Mouse (Mus musculus): ENCODE measurements around the gene Igfals.
A peak's percentile ranks its signal among the peaks of the same experiment; 100 is the strongest.

The Igfals gene

DNA sequence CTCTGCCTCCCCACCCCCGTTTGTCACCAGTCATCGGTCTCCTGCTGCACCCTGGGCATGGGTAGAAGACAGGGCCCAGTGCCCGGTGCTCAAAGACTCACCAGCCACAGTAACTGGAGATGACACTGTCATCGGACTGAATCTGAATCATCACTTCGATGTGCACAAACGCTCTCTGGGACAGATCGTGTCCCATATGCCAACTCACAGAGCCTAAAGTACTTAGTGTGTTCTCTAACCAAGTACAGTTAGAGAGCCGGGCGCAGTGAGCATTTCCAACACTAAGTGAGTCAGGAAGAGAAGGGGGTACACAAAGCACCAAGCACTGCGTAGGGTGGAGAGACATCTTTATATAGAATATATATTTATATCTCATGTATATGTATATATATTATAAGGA is 2.1 kb downstream of the Igfals start:
- DNase-seq (ENCODE audit: low spot score in 2 of 2) = no peak

DNA sequence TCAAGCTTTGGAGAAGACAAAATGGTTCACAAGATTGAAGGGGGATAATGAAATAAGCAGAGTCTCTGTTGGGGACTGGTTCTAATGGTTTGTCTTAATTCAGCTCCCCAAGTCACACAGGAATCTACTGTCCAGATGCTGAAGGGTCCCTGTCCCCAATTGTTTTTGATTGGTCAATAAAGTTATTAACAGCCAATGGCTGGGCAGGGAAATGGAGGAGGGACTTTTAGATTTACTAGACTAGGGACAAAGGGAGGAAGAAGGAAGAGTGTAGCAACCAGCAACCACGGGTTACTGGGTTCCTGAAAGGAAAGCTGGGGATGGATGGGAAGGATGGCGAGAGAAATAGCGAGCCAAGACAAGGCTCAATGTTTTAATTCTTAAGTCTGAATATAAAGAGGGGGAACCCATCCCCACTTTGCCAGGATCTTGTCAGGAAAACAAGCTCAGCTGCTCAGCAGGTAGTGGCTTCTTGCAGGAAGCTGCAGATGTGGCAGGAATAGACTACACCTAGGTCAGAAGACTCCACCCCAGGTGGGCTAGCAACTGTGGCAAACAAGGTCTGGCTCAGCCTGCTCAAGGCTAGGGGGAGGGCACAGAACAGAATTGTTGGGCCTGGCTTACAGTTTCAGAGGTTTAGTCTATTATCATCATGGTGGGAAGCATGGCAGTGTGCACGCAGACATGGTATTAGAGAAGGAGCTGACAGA is 8.1 kb downstream of the Igfals start:
- no peak for DNase-seq (ENCODE audit: low spot score in 2 of 2)

DNA sequence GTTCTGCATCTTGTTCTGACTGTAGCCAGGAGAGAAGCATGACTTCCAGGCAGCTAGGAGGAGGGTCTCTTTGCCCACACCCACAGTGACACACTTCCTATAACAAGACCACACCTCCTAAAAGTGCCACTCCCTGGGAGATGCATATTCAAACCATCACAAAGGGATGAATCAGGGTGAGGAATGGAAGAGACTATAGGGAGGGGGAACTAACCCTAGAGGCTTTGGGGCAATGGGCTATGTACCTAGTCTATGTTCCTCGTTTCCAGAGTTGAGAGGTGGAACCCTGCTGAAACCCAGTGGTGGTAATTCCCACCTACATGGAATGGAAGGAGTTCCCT is 8.6 kb downstream of the Igfals start:
- no peak for DNase-seq (ENCODE audit: low spot score in 2 of 2)

DNA sequence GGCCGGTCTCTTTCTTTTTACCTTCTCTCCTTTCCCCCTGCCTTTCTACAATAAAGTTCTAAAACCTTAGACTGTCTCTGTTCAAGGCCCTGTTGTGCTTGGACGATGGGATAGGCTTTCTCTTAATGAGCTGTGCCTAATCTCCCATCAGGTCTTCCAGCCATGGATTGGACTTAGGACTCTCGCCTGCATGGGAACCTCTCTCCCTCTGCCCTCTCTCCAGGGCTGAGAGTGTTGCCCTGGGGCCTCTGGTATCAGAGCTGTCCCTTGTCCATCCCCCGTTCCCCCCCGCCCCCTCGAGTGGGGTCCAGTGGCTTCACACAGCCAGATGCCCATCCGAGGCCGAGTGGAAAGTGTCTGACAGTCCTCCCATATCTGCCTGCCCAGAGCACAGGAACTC is 9.2 kb downstream of the Igfals start:
- DNase-seq (ENCODE audit: low spot score in 2 of 2) = no peak

DNA sequence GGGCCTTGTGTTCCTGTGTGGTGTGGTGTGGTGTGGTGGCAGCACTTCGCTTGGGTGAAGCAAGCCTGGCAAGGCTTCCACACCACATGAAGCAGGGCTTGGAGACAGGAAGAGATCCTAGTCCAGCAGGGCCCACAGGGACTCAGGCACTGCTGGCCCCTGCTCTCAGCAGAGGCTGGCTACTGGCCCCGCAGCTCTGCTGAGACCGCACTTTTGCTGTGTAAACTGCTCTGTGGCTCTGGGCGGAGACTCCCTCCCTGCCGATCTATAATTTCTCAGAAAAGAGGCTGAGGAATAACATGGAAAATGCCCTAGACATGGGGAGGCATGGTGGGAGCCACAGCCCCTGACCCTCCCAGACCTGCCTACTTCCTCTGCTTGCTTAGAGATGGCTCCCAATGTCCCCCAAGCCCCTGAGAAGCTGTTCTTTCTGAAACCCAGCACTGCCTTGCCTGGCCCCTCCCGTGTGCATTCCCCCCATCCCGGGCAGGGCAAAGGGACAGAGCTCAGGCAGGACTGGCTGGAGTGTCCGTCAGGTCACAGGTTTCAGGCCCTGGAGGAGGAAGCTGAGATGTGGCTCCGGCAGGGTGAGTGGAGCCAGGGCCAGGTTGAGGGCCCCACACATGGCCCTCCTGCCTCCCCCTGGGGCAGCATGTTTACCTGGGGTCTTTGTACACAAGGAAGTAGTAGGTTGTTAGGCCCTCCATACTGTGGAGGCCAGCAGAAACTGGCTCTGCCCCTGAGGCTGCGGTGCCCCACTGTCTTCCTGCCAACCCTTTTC is 11.7 kb downstream of the Igfals start:
- no peak for DNase-seq (ENCODE audit: low spot score in 2 of 2)

DNA sequence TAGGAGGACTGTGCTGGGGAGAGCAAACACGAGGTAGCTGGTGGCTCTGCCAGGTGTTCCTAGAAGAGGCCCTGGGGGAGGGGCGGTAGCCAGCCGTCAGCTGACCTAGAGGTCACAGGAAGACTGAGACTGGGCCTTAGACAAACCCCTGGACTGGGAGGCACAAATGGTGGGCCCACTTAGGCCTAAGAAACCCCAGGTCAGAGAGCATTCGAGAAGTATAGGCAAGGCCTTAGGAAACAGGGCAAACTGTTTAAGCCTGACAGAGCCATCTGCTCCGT is 12.3 kb downstream of the Igfals start:
- no peak for DNase-seq (ENCODE audit: low spot score in 2 of 2)

DNA sequence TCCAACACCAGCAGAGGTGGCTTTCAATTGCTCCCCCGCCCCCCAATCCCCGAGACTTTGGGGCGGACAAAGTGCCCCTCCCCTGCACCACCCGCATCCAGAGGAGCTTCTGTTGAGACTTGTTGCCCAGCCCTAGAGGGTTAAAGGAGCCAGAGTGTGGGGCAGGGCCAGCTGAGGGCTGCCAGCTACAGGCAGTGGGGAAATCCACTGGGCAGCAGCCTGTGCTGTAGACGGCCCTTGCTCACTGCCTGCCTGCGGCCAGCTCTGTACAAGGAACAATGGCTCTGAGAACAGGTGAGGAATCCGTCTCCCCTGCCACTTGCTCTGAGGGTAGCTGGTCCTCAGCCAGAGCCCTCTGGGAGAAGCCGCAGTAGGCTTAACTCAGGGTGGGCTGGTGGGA is 12.7 kb downstream of the Igfals start:
- no peak for DNase-seq (ENCODE audit: low spot score in 2 of 2)

DNA sequence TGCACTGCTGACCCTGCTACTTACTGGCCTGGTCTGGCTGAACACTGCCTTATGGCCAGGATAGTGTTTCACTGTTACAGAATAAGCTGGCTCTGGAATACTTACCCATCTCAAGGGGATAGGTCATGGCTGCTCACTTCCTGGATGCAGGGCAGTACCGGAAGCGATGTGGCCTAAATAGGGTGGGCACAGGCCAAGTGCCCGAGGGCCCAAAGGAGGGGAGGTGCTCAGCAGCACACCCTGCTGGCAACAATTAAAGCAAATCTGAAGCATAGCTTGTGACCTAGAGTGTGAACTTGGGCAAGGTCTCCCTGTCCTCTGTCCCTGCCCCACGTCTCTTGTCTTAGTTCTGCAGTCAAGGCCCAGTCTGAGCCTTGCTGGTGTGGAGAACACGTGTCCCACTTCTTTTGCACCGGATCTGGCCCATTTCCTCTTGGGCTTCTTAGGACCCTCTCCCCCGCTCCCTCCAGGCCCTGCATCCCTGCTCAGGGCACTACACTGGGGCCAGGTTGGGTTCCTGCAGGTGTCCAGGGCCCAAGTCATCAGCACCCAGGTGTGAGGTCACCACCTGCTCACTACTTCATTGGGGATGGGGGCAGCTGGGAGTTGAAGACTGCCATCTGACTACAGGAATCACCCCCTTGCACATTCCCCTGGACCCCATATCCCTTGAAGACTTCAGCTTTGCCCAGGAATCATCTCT is 16.1 kb downstream of the Igfals start:
- no peak for DNase-seq (ENCODE audit: low spot score in 2 of 2)

DNA sequence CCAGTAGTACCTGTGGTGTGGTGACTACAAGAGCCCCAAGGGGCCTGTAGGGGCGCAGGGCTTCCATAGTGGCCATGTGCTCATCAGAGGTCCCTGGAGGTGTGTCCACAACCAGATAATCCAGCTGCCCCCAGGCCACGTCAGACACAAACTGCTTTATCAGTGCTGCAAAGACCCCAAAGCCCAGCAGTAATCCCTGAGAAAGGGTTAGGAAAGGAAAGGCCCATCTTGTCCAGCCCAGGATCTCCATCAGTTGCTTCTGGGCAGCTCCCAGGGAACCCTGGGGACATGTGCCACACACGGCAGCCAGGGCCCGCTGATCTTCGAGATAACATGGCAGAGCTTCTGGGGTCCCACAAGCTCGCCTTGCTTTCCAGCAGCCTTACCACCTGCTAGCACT is 18.6 kb downstream of the Igfals start:
- DNase-seq (ENCODE audit: low spot score in 2 of 2) = no peak

DNA sequence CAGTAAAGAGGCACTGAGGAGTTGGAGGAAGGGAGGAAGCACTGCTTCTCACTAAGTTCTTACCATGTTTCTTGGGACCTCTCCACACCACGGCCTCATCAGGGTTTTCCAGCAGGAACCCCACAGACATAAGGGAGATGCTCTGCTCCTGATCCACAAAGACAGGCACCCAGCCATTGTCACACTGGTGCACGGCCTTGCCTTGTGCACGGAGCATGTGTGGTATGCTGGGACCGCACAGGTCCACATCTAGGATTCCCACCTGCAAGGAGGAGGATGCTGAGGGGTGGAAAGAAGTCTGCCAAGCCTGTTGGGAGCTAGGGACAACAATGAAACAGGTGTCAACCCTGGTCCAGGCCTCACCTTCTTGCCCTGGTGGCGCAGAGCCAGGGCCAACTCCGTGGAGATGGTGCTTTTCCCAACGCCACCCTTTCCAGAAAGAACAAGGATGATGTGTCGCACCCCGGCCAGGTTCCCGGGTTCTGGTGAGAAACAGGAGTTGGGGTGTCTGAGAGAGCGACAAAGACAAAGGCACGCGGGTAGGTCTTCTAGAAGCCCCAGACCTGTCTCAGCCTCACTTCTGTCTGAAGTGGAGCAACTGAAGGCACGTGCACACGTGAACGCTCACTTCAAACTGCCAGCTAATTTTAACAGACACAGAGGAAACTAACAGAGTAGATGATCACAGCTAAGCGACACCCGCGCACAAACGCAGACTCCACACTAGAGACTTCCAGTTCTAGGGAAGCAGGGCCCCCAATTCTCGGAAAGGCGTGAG is 19.7 kb downstream of the Igfals start:
- no peak for DNase-seq (ENCODE audit: low spot score in 2 of 2)

DNA sequence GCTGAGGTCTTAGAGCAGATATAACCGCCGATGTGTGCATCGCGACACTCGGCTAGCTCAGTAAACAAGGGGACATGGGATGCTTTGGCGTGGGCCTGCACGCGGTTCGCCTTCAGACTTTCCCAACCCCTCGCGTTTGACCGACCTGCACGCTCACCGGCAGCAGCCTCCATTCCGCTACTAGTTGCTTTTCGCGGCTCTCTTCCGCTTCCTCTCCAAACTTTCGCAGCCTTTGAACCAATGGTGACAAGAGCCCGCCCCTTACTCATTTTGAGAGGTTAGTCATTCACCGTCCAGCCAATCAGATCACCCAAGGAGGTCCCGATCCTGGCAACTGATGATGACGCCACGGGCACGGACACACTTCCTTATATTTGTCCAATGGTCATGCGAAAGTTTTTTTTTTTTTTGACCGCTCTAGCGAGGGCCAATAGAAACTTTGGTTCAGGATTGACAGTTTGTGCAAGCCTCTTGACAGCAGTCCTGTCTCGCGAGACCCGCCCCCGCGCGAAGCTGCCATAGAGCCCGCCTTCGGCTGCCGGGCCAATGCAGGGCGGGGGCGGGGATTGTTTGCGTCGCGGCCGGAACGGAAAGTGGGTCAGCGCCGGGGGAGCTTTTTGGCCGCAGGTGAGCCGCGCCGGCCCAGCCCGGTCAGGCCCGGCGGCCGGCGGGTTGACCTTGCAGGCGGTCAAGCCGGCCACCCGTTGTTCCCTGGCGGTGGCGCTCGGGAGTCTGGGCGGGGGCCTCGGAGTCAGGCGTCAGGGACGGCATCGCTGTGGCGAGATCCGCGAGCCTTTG is 20.5 kb downstream of the Igfals start, which contains the start of the genes Nubp2 and Spsb3:
Nubp2 (minus strand) TSS at position 216 of the 798 bp plus-strand sequence.
Spsb3 (plus strand) TSS at position 510 of the 798 bp plus-strand sequence.
- peak; percentile 96 to 98 for DNase-seq (ENCODE audit: low spot score in 2 of 2)

DNA sequence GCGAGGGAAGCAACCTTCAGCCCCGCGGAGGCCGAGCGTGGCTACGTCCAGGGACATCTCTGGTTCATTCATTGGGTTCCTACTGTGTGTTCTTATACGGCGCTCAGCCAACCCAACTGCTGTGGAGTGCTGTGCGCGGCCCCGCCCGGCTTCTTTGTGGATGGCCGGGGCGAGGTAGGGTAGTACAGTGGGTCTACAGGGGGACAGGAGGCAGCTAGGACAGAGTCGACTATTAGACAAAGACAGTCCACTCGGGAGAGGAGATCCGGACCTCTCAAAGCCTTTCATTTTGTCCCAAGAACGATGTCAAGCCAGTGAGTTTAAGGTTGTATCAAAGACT is 21.1 kb downstream of the Igfals start:
- DNase-seq (ENCODE audit: low spot score in 2 of 2) = no peak

DNA sequence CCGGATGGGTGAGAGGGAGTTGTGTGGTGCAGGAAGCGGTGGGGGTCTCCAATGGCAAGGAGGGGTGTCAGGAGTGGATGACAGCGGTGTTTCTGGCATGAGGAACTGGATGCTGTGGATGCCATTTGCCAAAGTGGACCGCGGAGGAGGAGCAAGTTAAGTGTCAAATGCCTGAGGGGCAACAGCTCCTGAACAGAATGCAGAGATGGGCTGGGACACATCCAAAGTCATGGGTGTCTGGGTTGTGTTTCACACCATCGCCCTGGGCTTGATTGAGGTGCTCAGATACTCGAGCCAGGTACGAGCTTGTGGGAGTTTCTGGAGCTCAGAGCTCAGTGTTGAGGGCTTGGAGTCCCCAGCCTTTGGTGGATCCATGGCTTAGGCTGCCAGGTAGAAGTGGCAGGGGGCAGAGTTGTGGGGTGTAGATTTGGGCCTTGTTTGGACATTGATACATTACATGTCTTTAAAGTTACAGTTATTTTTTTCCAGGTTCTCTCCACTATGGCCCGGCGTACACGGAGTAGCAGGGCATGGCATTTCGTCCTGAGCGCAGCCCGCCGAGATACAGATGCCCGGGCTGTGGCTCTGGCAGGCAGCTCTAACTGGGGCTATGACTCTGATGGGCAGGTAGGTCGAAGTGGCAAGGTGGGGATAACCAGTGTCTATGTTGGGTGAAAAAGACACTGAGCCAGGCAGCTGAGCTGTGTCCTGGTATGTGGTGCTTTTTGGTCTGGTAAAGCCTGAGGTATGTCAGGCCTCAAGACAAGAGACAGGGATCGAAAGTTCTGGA is 21.7 kb downstream of the Igfals start:
- DNase-seq (ENCODE audit: low spot score in 2 of 2) = no peak

DNA sequence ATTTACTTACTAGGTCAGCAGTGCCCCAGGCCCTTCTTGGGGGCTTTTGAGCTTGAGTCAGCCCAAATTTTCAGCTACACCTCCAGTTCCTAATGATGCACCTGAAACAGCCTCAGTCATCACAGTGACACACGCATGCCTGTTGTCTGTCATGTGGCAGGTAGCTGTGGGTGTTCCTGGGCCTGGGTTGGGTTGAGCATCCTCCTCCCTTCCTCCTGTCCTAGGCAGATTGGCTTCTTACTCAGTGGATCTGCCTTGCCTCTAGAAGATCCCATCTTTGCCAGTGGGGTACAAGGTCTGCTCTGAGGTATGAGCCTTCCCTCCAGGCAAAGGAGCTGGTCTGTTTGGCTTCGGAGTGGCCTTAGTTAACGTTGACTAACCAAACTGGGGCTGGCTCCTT is 23.1 kb downstream of the Igfals start:
- no peak for DNase-seq (ENCODE audit: low spot score in 2 of 2)

DNA sequence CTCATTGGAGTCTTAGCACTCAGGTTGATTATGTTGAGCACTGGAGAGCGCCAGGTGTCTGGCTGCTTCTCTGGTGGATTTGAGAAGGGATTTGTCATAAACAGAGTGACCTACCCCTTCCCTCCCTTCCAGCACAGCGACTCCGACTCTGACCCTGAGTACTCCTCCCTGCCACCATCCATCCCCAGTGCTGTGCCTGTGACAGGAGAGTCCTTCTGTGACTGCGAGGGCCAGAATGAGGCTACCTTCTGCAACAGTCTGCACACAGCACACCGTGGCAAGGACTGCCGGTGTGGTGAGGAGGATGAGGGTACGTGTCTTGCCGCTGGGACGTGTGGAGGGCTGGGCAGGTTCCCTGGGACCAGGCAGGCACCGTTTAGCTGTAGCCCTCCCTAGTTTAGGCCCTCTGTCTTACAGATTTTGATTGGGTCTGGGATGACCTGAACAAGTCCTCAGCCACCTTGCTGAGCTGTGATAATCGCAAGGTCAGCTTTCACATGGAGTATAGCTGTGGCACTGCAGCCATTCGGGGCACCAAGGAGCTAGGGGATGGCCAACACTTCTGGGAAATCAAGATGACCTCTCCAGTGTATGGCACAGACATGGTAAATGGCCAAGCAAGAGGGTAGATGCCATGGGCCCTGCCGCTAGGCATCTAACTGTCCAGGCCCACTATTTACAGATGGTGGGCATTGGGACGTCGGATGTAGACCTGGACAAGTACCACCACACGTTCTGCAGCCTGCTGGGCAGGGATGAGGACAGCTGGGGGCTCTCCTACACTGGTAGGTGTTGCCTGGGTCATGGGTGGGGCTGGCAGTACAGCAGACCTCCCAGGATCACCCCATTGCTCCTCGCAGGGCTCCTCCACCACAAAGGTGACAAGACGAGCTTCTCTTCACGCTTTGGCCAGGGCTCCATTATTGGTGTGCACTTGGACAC is 24.6 kb downstream of the Igfals start:
- no peak for DNase-seq (ENCODE audit: low spot score in 2 of 2)

DNA sequence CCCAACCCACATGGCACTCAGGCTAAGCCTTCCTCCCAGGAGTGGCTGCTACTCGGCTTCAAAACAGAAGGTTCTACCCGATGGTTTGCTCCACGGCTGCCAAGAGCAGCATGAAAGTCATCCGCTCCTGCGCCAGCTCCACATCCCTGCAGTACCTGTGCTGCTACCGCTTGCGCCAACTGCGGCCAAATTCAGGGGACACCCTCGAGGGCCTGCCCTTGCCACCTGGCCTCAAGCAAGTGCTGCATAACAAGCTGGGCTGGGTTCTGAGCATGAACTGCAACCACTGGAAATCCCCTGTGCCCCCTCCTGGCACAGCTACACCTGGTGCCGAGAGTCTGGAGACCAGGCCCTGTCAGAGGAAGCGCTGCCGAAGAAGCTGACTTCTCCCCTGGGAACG is 25.5 kb downstream of the Igfals start:
- no peak for DNase-seq (ENCODE audit: low spot score in 2 of 2)

DNA sequence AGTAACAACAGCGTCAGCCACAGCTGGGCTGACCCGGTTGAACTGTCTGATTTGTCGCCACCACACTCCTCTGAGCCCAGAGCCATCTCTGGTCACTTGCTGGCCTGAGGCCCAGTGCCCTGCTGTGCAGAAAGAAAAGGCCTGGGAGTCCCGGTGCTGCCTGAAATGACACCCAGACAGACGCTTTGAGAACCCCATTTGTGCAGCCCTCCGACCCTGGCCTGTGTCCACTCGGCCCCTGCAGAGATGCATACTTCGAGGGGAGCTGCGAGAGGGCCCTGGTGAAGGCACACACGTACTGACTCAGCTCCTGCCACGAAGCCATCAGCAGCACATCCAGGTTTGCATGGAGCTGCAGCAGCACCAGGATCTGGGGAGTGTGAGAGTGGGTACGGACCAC is 27.0 kb downstream of the Igfals start:
- no peak for DNase-seq (ENCODE audit: low spot score in 2 of 2)

DNA sequence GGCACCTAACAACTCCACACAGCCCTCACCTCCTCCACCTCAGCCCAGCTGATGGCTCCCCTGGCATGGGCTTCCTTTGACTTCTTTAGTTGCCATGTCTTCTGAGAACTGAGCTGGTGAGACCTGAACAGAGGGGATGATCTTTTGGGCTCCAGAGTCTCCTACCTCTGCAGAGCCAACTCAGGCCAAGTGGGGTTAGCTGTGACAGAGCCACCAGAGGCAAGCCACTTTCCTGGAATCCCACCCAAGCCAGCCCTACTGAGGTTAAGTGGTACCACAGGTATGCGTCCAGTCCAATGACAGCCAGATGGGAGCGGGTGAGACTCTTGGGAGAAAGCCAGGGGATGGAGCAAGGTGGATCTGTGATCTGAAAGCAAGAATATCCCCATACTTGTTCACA is 27.5 kb downstream of the Igfals start:
- no peak for DNase-seq (ENCODE audit: low spot score in 2 of 2)
